In the genomic region with DNA sequence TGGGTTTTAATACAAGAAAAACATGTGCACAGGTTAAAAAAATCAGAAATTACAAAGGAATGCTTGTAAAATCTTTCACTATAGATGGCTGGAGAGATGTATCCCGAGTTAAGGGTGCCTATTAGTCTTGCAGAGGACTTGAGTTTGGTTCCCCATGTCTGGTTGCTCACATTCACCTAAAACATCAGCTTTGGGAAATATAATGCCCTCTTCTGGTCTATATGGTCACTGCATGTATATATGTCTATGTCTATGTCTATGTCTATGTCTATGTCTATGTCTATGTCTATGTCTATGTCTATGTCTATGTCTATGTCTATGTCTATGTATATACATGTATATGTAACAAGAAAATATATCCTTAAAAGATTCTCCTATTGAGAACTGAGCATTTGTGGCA, we compare ENCODE assay signal across 25 mouse cellular contexts.
A peak's percentile ranks its signal among the peaks of the same experiment; 100 is the strongest.
DNase-seq lines count a peak whose midpoint lies in the region; ATAC-seq and TF ChIP-seq lines count a peak whose summit lies in the region.
"Had no signal": no experiment of that assay in that cellular context is flagged by ENCODE, and none has a peak within 500 bp of the region (broad histone marks: within the 10 kb centered on the region; RNA-seq: fewer than 3 reads in every experiment).

No protein-coding gene starts in this region.

- ATAC-seq in CD4-positive, CD25-positive, alpha-beta regulatory T cell, adult 4 months = no peak
- ATAC-seq in stomach, postnatal 0 days (ENCODE audit: low FRiP score, low TSS enrichment) = no peak
- ATAC-seq: midbrain, embryonic 15.5 days had no signal

- H3K27ac ChIP-seq in left cerebral cortex, adult 2 months = no peak overlapping the region
- no peak overlapping the region for H3K27ac ChIP-seq in stomach, postnatal 0 days (replicated peaks)
- H3K27ac ChIP-seq: embryonic facial prominence, embryonic 13.5 days; forebrain, embryonic 12.5 days; hindbrain, embryonic 12.5 days; midbrain, embryonic 15.5 days; neural tube, embryonic 12.5 days had no signal

- H3K36me3 ChIP-seq in stomach, postnatal 0 days (ENCODE audit: control insufficient read depth, insufficient read depth, low read length) = no peaks in the 10 kb centered on the region
- H3K36me3 ChIP-seq: embryonic facial prominence, embryonic 13.5 days; forebrain, embryonic 12.5 days; hindbrain, embryonic 12.5 days; midbrain, embryonic 15.5 days; neural tube, embryonic 12.5 days had no signal

- peak; percentile 11 for DNase-seq in CD4-positive, CD25-positive, alpha-beta regulatory T cell, adult 2 months (ENCODE audit: low read depth, low spot score)
- DNase-seq in left cerebral cortex, adult 2 months (ENCODE audit: extremely low spot score in 1 of 2, low spot score in 2 of 2) = no peak
- no peak for DNase-seq in left cerebral cortex, postnatal 14 days (ENCODE audit: low spot score in 2 of 2)
- DNase-seq in ES-CJ7 (ENCODE audit: low read depth, low spot score) = peak; percentile 12
- DNase-seq in stomach, postnatal 0 days (ENCODE audit: low spot score) = no peak
- DNase-seq in kidney, postnatal 25 days = no peak
- DNase-seq: adrenal gland, adult 2 months; cerebellum, adult 11-12 months; cerebellum, postnatal 14 days; gastrocnemius, postnatal 25 days; heart, adult 18-20 months; kidney, adult 2 months; kidney, postnatal 36 days; lung, adult 2 months; lung, postnatal 4 days; right cerebral cortex, postnatal 14 days; thymus, postnatal 14 days had no signal

- H3K9ac ChIP-seq in stomach, postnatal 0 days (ENCODE audit: low read length) = no peak overlapping the region
- H3K9ac ChIP-seq: embryonic facial prominence, embryonic 13.5 days; forebrain, embryonic 12.5 days; hindbrain, embryonic 12.5 days; midbrain, embryonic 15.5 days; neural tube, embryonic 12.5 days had no signal

- intact Hi-C loops in left cerebral cortex, adult 2 months (cut with DNase I) = loop anchor here (10.0 kb wide), 1 partner anchor 479 kb away; no protein-coding TSS in a partner anchor
- intact Hi-C loops in left cerebral cortex, postnatal 14 days (cut with DNase I) = no loop called here

- H3K4me2 ChIP-seq in stomach, postnatal 0 days (replicated peaks; ENCODE audit: low read depth) = no peak overlapping the region
- H3K4me2 ChIP-seq: embryonic facial prominence, embryonic 13.5 days; forebrain, embryonic 12.5 days; hindbrain, embryonic 12.5 days; liver, embryonic 11.5 days; midbrain, embryonic 15.5 days; neural tube, embryonic 12.5 days had no signal

- H3K4me3 ChIP-seq in left cerebral cortex, adult 2 months = no peak overlapping the region
- no peak overlapping the region for H3K4me3 ChIP-seq in stomach, postnatal 0 days (ENCODE audit: low read depth, low read length)
- H3K4me3 ChIP-seq: embryonic facial prominence, embryonic 13.5 days; erythroblast, embryonic 14.5 days; forebrain, embryonic 12.5 days; hindbrain, embryonic 12.5 days; midbrain, embryonic 15.5 days; neural tube, embryonic 12.5 days had no signal

- TF ChIP-seq CTCF in left cerebral cortex, adult 2 months (IDR thresholded peaks at IDR 0.05) = peak; percentile 14
- TF ChIP-seq CTCF in stomach, postnatal 0 days (IDR thresholded peaks at IDR 0.05; ENCODE audit: low read depth) = peak; percentile 44

- TF ChIP-seq EP300 in stomach, postnatal 0 days (optimal IDR thresholded peaks at IDR 0.05) = no peak

- 54% methylated on average over 1 of the region's 1 CpGs for WGBS in stomach, postnatal 0 days

- H3K27me3 ChIP-seq in stomach, postnatal 0 days (ENCODE audit: control insufficient read depth, insufficient read depth, low read length) = no peaks in the 10 kb centered on the region
- H3K27me3 ChIP-seq: embryonic facial prominence, embryonic 13.5 days; forebrain, embryonic 12.5 days; hindbrain, embryonic 12.5 days; midbrain, embryonic 15.5 days; neural tube, embryonic 12.5 days had no signal

- no peaks in the 10 kb centered on the region for H3K4me1 ChIP-seq in stomach, postnatal 0 days (replicated peaks; ENCODE audit: control insufficient read depth, insufficient read depth)
- H3K4me1 ChIP-seq: embryonic facial prominence, embryonic 13.5 days; forebrain, embryonic 12.5 days; hindbrain, embryonic 12.5 days; midbrain, embryonic 15.5 days; neural tube, embryonic 12.5 days had no signal

- no peaks in the 10 kb centered on the region for H3K9me3 ChIP-seq in stomach, postnatal 0 days (ENCODE audit: control insufficient read depth, low read length)
- H3K9me3 ChIP-seq: embryonic facial prominence, embryonic 13.5 days; forebrain, embryonic 12.5 days; hindbrain, embryonic 12.5 days; midbrain, embryonic 15.5 days; neural tube, embryonic 12.5 days had no signal

Comparison
In these comparisons a context has a peak if more than half of its experiments do, and no peak if none do; other contexts are left out.
1. DNase-seq: peak in CD4-positive, CD25-positive, alpha-beta regulatory T cell, adult 2 months (single experiment) and ES-CJ7 (single experiment); none in left cerebral cortex, adult 2 months (0 of 2), left cerebral cortex, postnatal 14 days (0 of 2), stomach, postnatal 0 days (single experiment) and kidney, postnatal 25 days (0 of 2).